Mouse (Mus musculus): ENCODE results near the gene Atg4a. TPM values are rescaled to one million over a fixed set of nuclear protein-coding genes. Genes with fewer than 3 reads are reported as not detected.
A peak's percentile ranks its signal among the peaks of the same experiment; 100 is the strongest.

Gene Atg4a
- total RNA-seq (2021), result 10 to 100 TPM; 10.7 to 11.3 TPM

DNA sequence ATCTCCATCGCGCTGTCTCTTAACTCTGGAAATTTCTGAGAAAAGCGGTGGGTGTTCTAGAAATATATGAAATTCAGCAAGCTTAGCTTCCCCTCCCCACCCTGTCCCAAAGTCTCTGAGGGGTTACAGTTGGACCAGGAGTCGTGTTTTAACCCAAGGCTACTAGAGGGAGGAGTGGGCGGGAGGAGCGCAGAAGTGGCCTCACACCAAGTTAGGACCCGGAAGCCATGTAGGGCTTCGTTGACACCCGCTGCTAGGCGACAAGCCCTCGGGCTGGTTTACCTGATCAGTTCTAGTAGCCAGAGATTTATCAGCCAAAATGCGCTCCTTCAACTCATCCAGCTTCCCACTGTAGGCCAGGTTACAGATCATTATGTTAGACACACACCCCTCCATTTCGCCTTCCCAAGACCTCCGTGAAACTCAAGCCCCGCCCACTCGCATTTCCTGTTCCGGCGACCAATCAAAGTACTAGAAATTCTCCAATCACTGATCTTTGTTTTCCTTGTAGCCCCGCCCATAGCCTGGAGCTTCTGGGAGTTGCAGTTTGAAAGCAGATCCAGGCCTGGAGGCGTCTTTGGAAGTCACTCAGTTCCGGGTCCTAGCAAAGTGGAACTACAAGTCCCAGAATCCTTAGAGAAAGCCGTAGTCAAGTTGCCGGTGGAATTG lies at the start of gene Atg4a, which contains the start of gene Psmd10:
Gene Atg4a, plus strand, starts transcription at position 636 of the 669 bp plus-strand sequence.
Gene Psmd10, minus strand, starts transcription at position 457 of the 669 bp plus-strand sequence.
- intact Hi-C loops (cut with DNase I), result no loop called here

DNA sequence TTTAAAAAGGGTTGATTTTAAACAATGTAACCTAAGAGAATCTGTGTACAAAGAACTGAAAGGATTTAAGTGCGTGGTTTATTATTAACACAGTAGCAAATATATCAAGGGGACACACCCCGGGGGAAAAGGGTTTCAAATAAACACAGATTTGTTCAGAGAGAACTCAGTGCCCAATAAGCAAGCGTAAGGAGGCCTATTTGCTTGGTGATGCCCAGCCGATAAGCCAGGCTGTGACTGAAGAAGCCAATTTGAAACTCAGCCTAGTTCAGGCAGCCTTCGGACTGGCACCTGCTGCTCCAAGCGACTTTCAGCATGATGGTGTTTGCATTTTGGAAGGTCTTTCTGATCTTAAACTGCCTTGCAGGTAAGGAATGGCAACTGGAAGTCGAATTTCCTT lies 49.3 kb upstream of the Atg4a start, which contains the start of gene Vsig1:
Gene Vsig1, plus strand, starts transcription at position 249 of the 400 bp plus-strand sequence.
- intact Hi-C loops (cut with DNase I), result no loop called here

More for the DNA sequence above, at the start of gene Atg4a, which contains the start of gene Psmd10:
- peak; percentile 84 for DNase-seq (ENCODE audit: low spot score)

DNA sequence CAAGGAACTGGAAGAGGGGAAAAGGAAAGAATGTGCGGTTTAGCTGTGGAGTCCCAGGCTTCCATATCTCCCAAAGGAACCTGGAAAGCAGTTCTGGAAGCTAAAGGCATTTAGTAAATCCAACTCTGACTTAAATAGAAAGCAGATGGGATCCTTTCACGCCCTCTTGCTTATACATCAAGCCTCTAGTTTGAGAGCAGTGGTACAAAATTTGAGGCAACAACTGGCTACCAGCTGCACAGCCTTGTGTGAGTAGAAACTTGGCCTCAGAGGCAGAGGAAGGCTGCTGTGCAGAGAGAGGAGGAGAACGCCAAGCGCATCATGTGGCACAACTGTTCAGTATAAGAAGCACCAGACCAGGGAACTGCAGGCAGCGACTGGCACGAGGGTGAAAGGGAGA lies 35.4 kb upstream of the Atg4a start:
- intact Hi-C loops (cut with DNase I), result no loop called here
- no peak for DNase-seq (ENCODE audit: low spot score)

More for the DNA sequence above, 49.3 kb upstream of the Atg4a start, which contains the start of gene Vsig1:
- no peak for DNase-seq (ENCODE audit: low spot score)

DNA sequence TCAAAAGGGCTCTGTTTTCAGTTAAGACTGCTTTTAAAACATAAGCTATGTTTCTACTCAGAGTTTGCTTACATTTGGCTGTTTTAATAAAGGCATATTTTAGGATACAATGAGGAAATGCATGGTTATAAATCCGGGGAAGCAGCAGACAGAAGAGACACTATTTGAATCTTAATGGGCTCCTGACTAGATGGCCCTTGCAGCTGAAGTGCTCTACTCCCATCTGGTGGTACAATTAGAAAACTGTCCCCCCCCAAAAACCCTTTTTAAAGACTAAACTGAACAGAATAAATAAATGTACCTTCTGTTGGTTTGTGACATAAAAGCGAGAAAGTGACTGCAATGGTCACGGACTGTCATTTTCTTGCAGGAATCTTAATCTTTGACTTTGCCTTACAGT lies 24.6 kb upstream of the Atg4a start:
- no peak for DNase-seq (ENCODE audit: low spot score)
- intact Hi-C loops (cut with DNase I), result no loop called here

DNA sequence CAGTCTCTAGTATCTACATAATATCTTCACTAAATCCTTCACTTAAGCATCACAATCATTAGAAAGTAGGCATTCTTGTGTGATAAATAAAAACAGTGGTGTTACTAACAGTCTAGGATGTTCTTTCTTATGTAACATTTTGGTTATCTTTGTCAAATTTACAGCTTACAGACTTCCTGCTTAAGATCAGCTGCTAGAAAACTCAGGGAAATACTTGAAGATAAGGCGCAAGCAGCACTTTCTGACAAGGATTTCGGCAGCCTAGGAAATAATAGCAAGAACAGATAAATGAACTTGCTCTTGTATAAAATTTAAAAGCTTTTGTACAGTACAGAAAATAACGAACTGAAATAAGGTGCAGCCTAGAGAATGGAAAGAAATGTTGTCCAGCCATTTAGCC lies 23.4 kb upstream of the Atg4a start:
- intact Hi-C loops (cut with DNase I), result no loop called here

DNA sequence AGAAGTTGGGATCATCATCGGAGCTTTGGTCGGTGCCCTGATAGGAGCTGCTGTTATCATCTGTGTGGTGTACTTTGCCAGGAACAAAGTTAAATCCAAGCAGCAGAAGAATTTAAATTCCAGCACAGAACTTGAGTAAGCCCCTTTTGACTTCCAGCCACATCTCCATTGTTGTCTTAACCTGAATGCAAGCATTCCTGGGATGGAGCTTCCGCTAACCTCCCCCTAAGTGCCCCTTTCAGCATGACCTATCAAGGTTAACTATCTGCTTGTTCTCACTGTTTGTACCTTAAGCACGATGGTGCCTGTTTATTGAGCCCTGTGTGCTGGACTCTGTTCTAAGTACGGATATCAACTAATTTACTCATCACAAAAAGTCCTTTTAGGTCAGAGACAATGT lies 20.4 kb upstream of the Atg4a start:
- no peak for DNase-seq (ENCODE audit: low spot score)
- intact Hi-C loops (cut with DNase I), result no loop called here

More for the DNA sequence above, 23.4 kb upstream of the Atg4a start:
- DNase-seq (ENCODE audit: low spot score), result no peak

DNA sequence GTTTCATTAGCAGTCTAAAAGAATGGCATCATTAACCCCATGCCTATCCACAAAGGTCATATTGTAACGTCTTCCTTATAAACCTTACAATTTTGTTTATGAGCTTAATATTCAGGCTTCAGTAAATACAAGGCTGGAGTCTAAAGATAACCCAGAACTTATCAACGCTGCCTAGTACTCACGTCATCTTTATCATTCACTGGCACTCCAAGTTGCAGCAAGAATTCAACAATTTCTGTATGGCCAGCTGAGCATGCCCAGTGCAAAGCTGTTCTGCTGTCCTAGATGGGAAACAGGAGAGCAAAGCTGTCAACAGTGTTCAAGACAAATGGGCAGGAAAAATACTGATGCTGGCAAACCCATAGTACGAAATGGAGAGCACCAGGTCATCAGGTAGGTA lies 3.1 kb upstream of the Atg4a start:
- no peak for DNase-seq (ENCODE audit: low spot score)
- intact Hi-C loops (cut with DNase I), result no loop called here

DNA sequence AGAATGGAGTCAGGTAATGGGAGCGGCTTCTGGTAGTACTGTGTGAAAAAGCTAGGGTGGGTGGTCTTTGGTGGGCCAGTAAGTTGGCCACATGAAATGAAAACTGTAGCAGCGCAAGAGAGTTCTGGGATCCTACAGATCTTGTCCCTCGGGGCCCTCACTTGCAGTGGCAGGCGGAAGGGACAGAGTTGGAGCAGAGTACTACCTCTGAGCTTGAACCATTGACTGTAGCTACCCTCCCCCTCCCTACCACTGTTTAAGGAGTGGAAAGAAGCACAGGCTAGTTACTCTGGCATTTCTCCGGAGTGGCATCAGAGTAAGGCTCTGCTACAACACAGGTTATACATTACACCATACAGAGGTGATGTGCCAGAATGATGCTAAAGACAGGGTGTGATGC lies 252 bp downstream of the Atg4a start:
- intact Hi-C loops (cut with DNase I), result no loop called here
- no peak for DNase-seq (ENCODE audit: low spot score)

DNA sequence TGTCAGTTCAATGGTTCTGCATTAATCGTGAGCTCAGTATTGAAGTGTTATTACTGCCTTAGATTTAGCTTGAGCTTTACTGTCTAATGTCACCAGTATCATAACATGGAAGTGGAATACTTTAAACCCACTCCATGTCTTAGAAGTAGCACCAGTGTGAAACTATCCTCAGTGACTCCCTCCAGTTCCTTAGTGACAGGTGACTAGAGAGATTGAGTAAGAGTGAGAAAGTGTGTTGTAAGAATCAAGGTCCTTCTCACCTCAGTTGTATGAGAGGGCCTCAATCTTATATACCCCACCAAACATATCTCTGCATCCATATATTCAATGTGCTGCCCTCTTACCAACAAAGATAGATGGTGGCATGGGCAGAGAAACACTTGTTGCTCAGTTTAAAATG lies 22.2 kb downstream of the Atg4a start:
- intact Hi-C loops (cut with DNase I), result no loop called here
- DNase-seq (ENCODE audit: low spot score), result no peak

DNA sequence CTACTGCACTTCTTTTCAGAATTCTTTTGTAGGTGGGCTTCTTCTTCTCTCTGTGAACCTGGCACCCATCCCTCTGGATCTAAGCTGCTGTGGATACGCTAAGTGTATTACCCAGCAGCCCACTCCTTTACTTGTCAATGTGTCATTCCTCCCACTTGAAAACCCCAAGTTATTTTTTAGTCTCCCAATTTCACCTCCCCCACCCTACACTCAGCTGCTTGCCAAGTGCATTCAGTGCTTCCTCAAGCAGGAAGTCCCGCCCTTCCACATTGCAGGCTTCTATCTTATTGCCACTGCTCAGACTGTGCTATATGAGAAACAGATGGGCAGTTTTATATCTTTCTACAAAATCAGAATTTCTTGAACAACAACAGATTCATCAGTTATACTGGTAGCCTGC lies 22.8 kb downstream of the Atg4a start:
- intact Hi-C loops (cut with DNase I), result no loop called here
- no peak for DNase-seq (ENCODE audit: low spot score)

DNA sequence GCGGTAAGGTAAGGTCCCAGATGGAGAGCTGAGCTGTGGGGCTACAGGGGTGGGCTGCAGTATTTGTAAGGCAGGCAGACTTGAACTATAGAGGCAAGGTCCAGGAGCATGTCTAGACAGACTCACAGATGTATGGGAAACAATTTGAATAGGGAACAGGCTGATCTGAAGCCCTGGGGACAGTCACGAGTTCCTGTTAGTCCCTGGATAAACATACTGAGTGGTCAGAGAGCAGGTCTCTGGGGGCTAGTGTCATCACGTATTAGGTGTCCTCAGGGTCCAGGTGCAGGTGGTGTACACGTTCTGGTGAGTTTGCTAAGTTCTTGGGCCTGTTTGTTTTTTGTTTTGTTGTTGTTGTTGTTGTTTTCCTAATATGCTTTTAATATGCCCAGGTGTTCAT lies 23.5 kb downstream of the Atg4a start:
- intact Hi-C loops (cut with DNase I), result no loop called here
- DNase-seq (ENCODE audit: low spot score), result no peak

DNA sequence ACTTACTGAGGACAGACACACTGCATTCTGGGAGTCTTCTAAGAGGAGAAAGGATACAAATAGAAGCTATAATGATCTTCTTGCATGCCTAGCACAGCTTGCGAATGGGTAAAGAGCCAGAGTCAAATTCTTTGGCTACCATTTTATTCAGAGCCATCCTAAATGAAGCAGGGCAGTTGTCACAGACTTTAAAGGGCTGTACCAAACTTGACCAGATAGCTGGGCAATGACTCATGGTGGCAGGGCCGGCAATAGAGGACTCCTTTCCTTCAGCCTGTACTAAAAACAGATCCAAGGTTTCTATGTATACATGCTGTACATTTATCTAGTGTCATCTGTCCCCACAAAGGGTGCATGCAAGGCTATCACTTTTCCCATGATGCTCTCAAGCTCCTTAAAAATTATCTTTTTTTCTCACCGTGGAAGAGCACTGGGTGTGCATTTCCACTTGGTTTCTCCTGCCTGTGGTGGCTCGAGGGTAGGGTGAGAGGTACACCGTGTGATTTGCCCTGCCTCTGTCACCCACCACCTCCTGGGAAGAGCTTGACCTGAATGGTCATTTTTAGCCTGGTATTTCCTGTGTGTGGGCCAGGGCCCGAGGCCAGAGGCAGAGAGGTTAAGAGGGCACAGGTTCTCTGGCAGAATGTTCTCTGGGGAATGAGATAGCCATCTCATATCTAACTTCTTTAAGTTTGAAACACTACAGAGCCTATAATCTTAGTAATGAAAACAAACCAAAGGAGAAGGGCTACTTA lies 26.7 kb downstream of the Atg4a start:
- intact Hi-C loops (cut with DNase I), result no loop called here
- DNase-seq (ENCODE audit: low spot score), result no peak

DNA sequence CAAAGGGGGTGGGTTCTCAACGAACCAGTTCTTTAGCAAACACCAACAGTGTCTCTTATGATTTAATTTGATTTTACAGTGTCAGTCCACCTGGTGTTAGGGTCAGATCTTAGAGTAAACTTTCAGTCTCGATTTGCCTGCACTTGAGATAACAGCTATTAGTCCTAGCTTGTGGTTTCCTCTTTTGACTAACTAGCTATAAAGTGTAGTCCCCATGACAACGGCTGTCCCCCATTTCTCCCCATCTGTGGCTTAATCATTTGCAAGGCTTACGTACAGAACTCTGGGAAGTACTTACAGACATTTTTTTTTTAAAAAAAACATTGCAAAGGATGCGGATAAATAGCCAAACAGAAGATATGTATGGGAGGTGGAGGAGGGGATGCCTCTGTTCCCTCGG lies 28.1 kb downstream of the Atg4a start:
- DNase-seq (ENCODE audit: low spot score), result no peak
- intact Hi-C loops (cut with DNase I), result no loop called here

DNA sequence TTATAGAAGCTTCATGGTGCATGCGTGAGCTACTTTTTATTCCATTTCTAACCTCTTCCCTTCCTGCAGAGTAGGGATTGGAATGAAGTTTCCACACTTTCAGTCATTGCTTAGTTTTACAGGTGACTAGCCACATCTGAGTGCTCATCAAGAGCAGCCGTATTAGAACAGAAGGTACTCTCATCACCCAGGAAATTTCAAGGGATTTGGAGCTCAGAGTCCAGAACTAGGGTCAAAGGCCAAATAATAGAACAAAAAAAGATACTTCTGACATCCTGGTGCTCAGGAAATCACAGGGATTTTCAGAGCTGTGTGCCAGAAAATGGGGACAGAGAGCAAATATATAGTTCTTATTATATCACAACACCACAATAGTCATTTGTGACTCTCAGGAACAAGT lies 28.5 kb downstream of the Atg4a start:
- no peak for DNase-seq (ENCODE audit: low spot score)
- intact Hi-C loops (cut with DNase I), result no loop called here

DNA sequence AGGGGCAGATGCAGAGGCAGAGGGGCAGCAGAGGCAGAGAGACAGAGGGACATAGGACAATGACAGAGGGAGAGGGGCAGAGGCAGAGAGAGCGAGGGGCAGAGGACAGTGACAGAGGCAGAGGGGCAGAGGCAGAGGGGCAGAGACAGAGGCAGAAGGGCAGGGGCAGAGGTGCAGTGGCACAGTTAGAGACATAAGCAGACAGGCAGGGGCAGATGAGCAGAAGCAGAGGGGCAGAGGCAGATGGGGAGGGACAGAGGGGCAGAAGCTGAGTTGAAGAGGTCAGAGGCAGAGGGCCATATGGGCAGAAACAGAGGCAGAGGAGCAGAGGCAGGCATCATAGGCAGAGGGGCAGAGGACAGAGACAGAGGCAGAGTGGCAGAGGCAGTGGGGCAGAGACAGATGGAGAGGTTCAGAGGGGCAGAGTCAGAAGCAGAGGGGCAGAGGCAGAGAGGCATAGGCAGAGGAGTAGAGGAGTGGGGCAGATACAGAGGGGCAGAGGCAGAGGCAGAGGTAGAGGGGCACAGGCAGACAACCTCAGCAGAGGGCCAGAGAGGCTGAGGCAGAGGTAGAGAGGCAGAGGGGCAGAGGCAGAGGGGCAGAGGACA lies 40.3 kb downstream of the Atg4a start:
- no peak for DNase-seq (ENCODE audit: low spot score)
- intact Hi-C loops (cut with DNase I), result no loop called here

DNA sequence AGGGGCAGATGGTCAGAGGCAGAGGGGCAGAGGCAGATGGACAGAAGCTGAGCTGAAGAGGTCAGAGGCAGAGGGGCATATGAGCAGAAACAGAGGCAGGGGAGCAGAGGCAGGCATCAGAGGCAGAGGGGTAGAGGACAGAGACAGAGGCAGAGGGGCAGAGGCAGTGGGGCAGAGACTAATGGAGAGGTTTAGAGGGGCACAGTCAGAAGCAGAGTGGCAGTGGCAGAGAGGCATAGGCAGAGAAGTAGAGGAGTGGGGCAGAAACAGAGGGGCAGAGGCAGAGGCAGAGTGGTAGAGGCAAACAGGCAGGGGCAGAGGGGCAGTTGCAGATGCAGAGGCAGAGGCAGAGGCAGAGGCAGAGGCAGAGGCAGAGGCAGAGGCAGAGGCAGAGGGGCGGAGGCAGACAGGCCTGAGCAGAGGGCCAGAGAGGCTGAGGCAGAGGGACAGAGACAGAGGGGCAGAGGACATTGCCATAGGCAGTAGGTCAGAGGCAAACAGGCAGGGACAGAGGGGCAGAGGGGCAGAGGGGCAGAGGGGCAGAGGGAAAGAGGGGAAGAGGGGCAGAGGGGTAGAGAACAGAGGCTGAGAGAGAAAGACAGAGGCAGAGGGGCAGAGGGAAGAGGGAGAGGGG lies 41.3 kb downstream of the Atg4a start:
- DNase-seq (ENCODE audit: low spot score), result no peak
- intact Hi-C loops (cut with DNase I), result no loop called here

DNA sequence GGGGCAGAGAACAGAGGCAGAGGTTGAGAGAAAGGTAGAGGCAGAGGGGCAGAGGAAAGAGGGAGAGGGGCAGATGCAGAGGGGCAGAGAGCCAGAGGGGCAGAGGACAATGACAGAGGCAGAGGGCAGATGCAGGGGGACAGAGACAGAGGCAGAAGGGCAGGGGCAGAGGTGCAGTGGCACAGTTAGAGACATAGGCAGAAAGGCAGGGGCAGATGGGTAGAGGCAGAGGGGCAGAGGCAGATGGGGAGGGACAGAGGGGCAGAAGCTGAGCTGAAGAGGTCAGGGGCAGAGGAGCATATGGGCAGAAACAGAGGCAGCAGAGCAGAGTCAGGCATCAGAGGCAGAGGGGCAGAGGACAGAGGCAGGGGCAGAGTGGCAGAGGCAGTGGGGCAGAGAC lies 42.2 kb downstream of the Atg4a start:
- intact Hi-C loops (cut with DNase I), result no loop called here

DNA sequence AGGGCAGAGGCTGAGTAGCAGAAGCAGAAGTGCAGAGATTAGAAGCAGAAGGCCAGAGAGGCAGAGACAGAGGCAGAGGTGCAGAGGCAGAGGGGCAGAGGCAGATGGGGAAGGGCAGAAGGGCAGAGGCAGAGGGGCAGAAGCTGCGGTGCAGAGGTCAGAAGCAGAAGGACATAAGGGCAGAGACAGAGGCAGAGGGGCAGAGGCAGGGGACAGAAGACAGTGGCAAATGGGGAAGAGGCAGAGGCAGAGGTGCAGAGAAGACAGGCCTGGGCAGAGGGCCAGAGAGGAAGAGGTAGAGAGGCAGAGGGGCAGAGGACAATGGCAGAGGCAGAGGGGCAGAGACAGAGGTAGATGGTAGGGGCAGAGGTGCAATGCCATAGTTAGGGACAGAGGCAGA lies 193.0 kb downstream of the Atg4a start:
- intact Hi-C loops (cut with DNase I), result no loop called here
- no peak for DNase-seq (ENCODE audit: low spot score)

More for the DNA sequence above, 42.2 kb downstream of the Atg4a start:
- DNase-seq (ENCODE audit: low spot score), result no peak

DNA sequence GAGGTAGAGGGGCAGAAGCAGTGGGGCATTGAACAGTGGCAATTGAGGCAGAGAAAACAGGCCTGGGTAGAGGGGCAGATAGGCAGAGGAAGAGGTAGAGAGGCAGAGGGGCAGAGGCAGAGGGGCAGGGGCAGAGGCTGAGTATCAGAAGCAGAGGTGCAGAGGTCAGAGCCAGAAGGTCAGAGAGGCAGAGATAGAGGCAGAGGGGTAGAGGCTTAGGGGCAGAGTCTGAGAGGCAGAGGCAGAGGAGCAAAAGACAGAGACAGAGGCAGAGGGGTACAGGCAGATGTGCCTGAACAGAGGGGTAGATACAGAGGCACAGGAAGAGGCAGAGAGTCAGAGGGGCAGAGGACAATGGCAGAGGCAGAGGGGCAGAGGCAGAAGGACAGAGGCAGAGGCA lies 193.6 kb downstream of the Atg4a start:
- no peak for DNase-seq (ENCODE audit: low spot score)
- intact Hi-C loops (cut with DNase I), result no loop called here

DNA sequence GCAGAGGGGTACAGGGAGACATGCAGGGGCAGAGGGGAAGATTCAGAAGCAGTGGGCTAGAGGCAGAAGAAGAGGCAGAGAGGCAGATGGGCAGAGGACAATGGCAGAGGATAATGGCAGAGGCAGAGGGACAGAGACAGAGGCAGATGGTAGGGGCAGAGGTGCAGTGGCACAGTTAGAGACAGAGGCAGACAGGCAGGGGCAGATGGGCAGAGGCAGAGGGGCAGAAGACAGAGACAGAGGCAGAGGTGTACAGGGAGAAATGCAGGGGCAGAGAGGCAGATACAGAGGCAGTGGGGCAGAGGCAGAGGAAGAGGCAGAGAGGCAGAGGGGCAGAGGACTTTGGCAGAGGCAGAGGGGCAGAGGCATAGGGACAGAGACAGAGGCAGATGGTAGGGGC lies 194.5 kb downstream of the Atg4a start:
- DNase-seq (ENCODE audit: low spot score), result no peak
- intact Hi-C loops (cut with DNase I), result no loop called here

DNA sequence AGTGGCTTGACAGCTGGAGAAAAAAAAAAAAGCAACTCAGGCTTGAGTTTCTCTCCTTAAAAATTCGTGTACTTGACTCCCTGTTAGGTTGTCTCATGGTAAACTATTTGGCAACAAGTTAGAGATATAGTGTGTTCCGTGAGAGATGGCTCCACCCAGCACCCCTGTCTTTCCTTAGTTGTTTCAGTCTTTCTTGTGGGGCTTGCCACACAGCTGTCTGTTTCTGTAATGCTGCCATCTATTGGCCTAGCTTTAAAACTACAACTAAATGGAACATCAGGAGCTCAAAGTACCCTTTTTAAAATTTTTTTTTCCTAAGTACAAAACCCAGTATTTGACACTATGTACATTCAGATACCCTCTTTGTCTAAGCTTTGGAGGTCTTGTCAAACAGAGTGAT lies 200.0 kb downstream of the Atg4a start:
- no peak for DNase-seq (ENCODE audit: low spot score)
- intact Hi-C loops (cut with DNase I), result no loop called here

Data from heart, postnatal 25 days (tissue).